In the genomic region with DNA sequence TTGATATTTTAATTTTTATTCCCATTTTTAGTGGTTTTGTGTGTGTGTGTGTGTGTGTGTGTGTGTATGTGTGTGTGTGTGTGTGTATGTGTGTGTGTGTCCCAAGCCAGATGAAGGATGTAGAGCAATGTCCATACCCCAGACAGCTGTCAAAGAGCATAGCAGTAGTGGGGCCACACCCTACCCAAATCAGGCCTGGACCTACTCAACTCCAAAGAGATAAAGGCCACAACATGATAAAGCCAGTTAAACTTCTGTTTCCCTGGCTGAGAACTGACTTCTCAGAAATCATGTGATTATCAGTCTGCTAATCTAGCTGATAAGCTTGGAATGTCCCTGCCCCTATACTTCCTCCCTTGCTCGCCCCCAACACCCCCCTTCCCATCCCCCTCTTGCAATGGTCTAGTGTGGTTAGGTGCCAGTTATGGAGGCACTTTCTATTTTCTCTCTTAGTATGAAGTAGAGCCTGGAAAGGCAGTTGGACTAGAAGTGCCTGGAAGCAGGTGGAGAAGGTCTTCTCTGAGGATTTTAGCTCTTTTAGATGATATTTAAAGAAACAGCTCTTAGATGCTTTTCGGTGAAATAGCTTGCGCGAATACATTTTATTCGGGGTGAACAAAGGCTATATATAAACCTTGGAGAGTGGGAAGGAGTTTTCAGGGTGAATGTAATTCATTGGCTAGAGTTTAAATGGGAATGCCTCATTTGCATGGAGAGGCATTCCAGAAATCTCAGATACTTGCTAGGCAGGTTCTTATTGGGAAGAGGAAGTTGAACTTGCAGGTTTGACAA, we compare ENCODE assay signal across 19 mouse cellular contexts.
DNase-seq lines count a peak whose midpoint lies in the region; ATAC-seq and TF ChIP-seq lines count a peak whose summit lies in the region.
"Had no signal": no experiment of that assay in that cellular context is flagged by ENCODE, and none has a peak within 500 bp of the region (broad histone marks: within the 10 kb centered on the region; RNA-seq: fewer than 3 reads in every experiment).

No protein-coding gene starts in this region.

- no peak for TF ChIP-seq CTCF in cortical plate, adult 2 months (IDR thresholded peaks at IDR 0.05; ENCODE audit: extremely low read depth, insufficient read depth, low read length)

- intact Hi-C loops in heart, postnatal 10 days (cut with DNase I) = no loop called here

- no peak for TF ChIP-seq POLR2A in cortical plate, adult 2 months (IDR thresholded peaks at IDR 0.05; ENCODE audit: extremely low read depth, insufficient read depth, low read length)

- H3K4me1 ChIP-seq in kidney, embryonic 14.5 days (ENCODE audit: control insufficient read depth, insufficient read depth, low read length) = no peaks in the 10 kb centered on the region
- H3K4me1 ChIP-seq in cortical plate, adult 2 months (ENCODE audit: control insufficient read depth, insufficient read depth, low read length) = peaks cover 1% of the 10 kb centered on the region; the same call in 1 of the 2 replicates
- H3K4me1 ChIP-seq: embryonic facial prominence, embryonic 10.5 days; forebrain, embryonic 13.5 days; heart, embryonic 15.5 days; hindbrain, embryonic 10.5 days had no signal

- no peak overlapping the region for H3K9ac ChIP-seq in kidney, embryonic 14.5 days (ENCODE audit: low read depth, low read length)
- H3K9ac ChIP-seq: forebrain, embryonic 13.5 days; forebrain, postnatal 0 days; heart, embryonic 15.5 days; hindbrain, embryonic 14.5 days had no signal

- H3K4me2 ChIP-seq in kidney, embryonic 14.5 days (replicated peaks; ENCODE audit: low read depth, low read length) = no peak overlapping the region
- H3K4me2 ChIP-seq: forebrain, embryonic 13.5 days; heart, embryonic 11.5 days; heart, embryonic 15.5 days; hindbrain, embryonic 14.5 days had no signal

- WGBS in kidney, embryonic 14.5 days = 90% methylated on average over 5 of the region's 5 CpGs

- H3K4me3 ChIP-seq in kidney, embryonic 14.5 days (ENCODE audit: low read length) = no peak overlapping the region
- H3K4me3 ChIP-seq in cortical plate, adult 2 months (ENCODE audit: insufficient read depth, low read length) = no peak overlapping the region
- H3K4me3 ChIP-seq: embryonic facial prominence, embryonic 10.5 days; forebrain, embryonic 13.5 days; heart, adult 2 months; heart, embryonic 15.5 days; hindbrain, embryonic 10.5 days had no signal

- no peaks in the 10 kb centered on the region for H3K9me3 ChIP-seq in kidney, embryonic 14.5 days (ENCODE audit: control insufficient read depth, low read length)
- H3K9me3 ChIP-seq: embryonic facial prominence, embryonic 10.5 days; forebrain, embryonic 13.5 days; heart, embryonic 15.5 days; hindbrain, embryonic 10.5 days had no signal

- no peak overlapping the region for H3K27ac ChIP-seq in kidney, embryonic 14.5 days (ENCODE audit: low read depth, low read length)
- H3K27ac ChIP-seq in cortical plate, adult 2 months (ENCODE audit: insufficient read depth, low read length) = peak overlapping the region; percentile 60; the same call in 1 of the 2 replicates
- H3K27ac ChIP-seq: embryonic facial prominence, embryonic 10.5 days; forebrain, embryonic 13.5 days; heart, adult 2 months; heart, embryonic 15.5 days; hindbrain, embryonic 10.5 days; hindbrain, embryonic 14.5 days had no signal

- no peaks in the 10 kb centered on the region for H3K27me3 ChIP-seq in kidney, embryonic 14.5 days (ENCODE audit: control insufficient read depth, insufficient read depth, low read length)
- H3K27me3 ChIP-seq: forebrain, embryonic 13.5 days; heart, embryonic 15.5 days had no signal

- no peak for ATAC-seq in kidney, embryonic 14.5 days (ENCODE audit: low FRiP score, low TSS enrichment)
- ATAC-seq: forebrain, embryonic 13.5 days; forebrain, postnatal 0 days had no signal

- peak; percentile 4 for DNase-seq in kidney, adult 9 months
- DNase-seq in left cerebral cortex, adult 9 months (ENCODE audit: low spot score in 2 of 2) = peak; percentile 9 to 36
- DNase-seq in left cerebral cortex, adult 18-20 months (ENCODE audit: low spot score in 2 of 2) = no peak
- no peak for DNase-seq in heart, postnatal 10 days
- DNase-seq: adrenal gland, postnatal 10 days; cerebellum, adult 11-12 months; cerebellum, adult 9-10 months; cerebellum, postnatal 25 days; forebrain, postnatal 0 days; gastrocnemius, postnatal 14 days; heart, adult 2 months had no signal

- no peaks in the 10 kb centered on the region for H3K36me3 ChIP-seq in kidney, embryonic 14.5 days (ENCODE audit: control insufficient read depth, insufficient read depth, low read length)
- H3K36me3 ChIP-seq: embryonic facial prominence, embryonic 10.5 days; heart, embryonic 15.5 days; hindbrain, embryonic 10.5 days had no signal

Comparison
In these comparisons a context has a peak if more than half of its experiments do, and no peak if none do; other contexts are left out.
1. DNase-seq: peak in kidney, adult 9 months (single experiment) and left cerebral cortex, adult 9 months (2 of 2); none in left cerebral cortex, adult 18-20 months (0 of 2) and heart, postnatal 10 days (0 of 2).